Mouse (Mus musculus) heart, embryonic 16.5 days (tissue): ENCODE results near the gene Obp2b. TPM values are rescaled to one million over a fixed set of nuclear protein-coding genes. Genes with fewer than 3 reads are reported as not detected.
A peak's percentile ranks its signal among the peaks of the same experiment; 100 is the strongest.
"Not testable (repeated sequence)": the region's sequence is repeated elsewhere in the genome, so short reads cannot be mapped to it uniquely, and the experiment has no call there.

Experiments
- ATAC-seq: fragments of 200-750 bp; cut with Nextera tagmentation; replicated peaks from 2 replicates; pipeline ENCODE4 v1.8.0; 2017; ENCODE audit warnings: moderate number of reproducible peaks; ENCODE audit not compliant: insufficient read depth, low FRiP score; ENCODE audit errors: extremely low read depth
- H3K27ac ChIP-seq: fragments of 300-500 bp; sonication (generic); 2 replicates; pipeline ENCODE4 v1.5.1; 2014; ENCODE audit warnings: mild to moderate bottlenecking, low read length, control low read depth, moderate library complexity
- H3K27me3 ChIP-seq: fragments of 300-500 bp; sonication (generic); 2 replicates; pipeline ENCODE4 v1.6.1; 2014; ENCODE audit warnings: low read length, mixed read lengths; ENCODE audit not compliant: control insufficient read depth, insufficient read depth
- H3K36me3 ChIP-seq: fragments of 300-500 bp; sonication (generic); 2 replicates; pipeline ENCODE4 v1.6.1; 2014; ENCODE audit not compliant: control insufficient read depth, insufficient read depth
- H3K4me1 ChIP-seq: fragments of 300-500 bp; sonication (generic); 2 replicates; pipeline ENCODE4 v1.6.1; 2014; ENCODE audit warnings: low read length, mixed read lengths; ENCODE audit not compliant: control insufficient read depth, insufficient read depth
- H3K4me2 ChIP-seq: fragments of 300-500 bp; sonication (generic); 2 replicates; pipeline ENCODE4 v1.6.1; 2014; ENCODE audit warnings: low read depth, mild to moderate bottlenecking, control low read depth, low read length
- H3K4me3 ChIP-seq: fragments of 300-500 bp; sonication (generic); 2 replicates; pipeline ENCODE4 v1.5.1; 2014; ENCODE audit warnings: mild to moderate bottlenecking, control low read depth, low read length
- H3K9ac ChIP-seq: fragments of 300-500 bp; sonication (generic); 2 replicates; pipeline ENCODE4 v1.6.1; 2014; ENCODE audit warnings: low read length, control low read depth
- H3K9me3 ChIP-seq: fragments of 300-500 bp; sonication (generic); replicated peaks from 2 replicates; pipeline ENCODE4 v1.6.1; 2016; ENCODE audit warnings: low read length; ENCODE audit not compliant: control insufficient read depth
- WGBS: fragments of 180-500 bp; shearing (Covaris S2); extraction: QIAGEN DNeasy Blood & Tissue Kit; methylation state at CpG from one replicate; pipeline ENCODE4 v1.1.7; 2014; 5-methylcytosine and 5-hydroxymethylcytosine counted together
- polyA plus RNA-seq: library from polyadenylated mRNA; unstranded; fragments of >200 nt; fragmentation: Nextera tagmentation; extraction: Ambion mirVana; gene quantifications from 2 replicates; pipeline ENCODE4 v1.2.1, GENCODE M21; 2015

Gene Obp2b
- polyA plus RNA-seq = not detected in 2 replicates

DNA sequence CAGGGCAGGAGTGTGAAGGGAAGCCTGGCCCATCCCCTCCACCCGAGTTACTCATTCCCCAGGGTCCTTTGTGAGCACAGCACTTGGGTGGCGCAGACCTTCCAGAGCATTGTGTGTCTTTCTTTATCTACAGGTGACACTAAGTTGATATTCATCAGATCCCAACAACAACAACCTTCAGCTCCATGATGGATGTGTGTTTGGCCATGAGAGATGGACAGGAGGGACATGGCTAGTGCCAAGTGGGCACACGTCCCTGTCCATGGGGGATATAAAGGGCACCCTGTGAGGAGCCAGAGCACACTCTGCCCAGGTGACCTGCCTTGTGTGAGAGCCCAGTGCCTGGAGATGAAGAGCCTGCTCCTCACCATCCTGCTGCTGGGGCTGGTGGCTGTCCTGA lies at the start of gene Obp2b:
Gene Obp2b, plus strand, starts transcription at position 301 of the 400 bp plus-strand sequence.
- H3K36me3 ChIP-seq, H3K27me3 ChIP-seq: not testable (repeated sequence)

DNA sequence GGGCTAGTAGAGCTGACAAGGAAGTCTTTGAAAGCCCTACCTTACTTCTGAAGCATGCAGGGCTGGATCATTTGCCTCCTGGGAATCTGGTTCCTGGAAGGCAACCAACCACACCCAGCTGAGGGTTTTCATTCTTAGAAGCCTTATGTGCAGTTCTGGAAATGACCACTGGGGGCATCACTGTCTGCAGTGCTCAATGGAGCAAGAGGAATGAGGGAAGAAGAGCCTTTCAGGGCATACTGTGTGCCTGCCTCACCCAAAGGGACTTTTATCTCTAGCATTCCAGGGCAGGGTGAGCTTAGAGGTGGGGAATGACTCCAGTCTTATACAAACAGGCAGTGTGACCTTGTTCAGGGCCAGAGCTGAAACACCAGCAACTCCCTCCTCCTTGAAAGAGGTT lies 42.2 kb upstream of the Obp2b start:
- H3K4me3 ChIP-seq = no peak overlapping the region
- no peaks in the 10 kb centered on the region for H3K9me3 ChIP-seq
- H3K9ac ChIP-seq = no peak overlapping the region
- no peak for ATAC-seq
- no peaks in the 10 kb centered on the region for H3K4me1 ChIP-seq
- H3K36me3 ChIP-seq = no peaks in the 10 kb centered on the region
- H3K27me3 ChIP-seq = no peaks in the 10 kb centered on the region; the same call in none of the 2 replicates
- H3K4me2 ChIP-seq = no peak overlapping the region
- H3K27ac ChIP-seq = no peak overlapping the region

More for the DNA sequence above, at the start of gene Obp2b:
- H3K4me1 ChIP-seq, ATAC-seq, H3K9ac ChIP-seq, H3K4me2 ChIP-seq, H3K27ac ChIP-seq, H3K4me3 ChIP-seq, H3K9me3 ChIP-seq: not testable (repeated sequence)
- 71% methylated on average over 3 of the region's 3 CpGs for WGBS

DNA sequence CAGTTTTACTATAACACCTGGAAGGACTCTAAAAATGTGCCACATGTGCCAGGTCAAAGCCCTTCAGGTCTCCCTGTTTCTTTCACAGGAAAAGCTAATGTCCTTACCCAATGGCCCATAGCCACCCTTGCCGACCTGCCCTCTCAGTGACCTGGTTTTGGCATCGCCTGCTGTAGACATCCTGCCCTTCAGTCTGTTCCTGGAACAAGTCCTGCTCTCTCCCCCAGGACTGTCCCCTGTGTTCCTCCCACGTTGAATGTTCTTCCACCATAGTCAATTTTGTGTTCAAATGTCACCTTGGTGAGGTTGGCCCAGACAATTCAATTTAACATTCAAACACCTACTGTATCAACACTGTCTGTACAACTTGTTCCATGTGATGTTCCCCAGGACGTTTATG lies 39.9 kb upstream of the Obp2b start:
- H3K4me1 ChIP-seq = no peaks in the 10 kb centered on the region
- no peaks in the 10 kb centered on the region; the same call in 1 of the 2 replicates for H3K27me3 ChIP-seq
- 51% methylated on average over 4 of the region's 4 CpGs for WGBS
- no peak overlapping the region for H3K4me3 ChIP-seq
- no peak overlapping the region for H3K9ac ChIP-seq
- no peaks in the 10 kb centered on the region for H3K36me3 ChIP-seq
- H3K4me2 ChIP-seq = no peak overlapping the region
- no peak for ATAC-seq
- H3K9me3 ChIP-seq = no peaks in the 10 kb centered on the region
- H3K27ac ChIP-seq = no peak overlapping the region

DNA sequence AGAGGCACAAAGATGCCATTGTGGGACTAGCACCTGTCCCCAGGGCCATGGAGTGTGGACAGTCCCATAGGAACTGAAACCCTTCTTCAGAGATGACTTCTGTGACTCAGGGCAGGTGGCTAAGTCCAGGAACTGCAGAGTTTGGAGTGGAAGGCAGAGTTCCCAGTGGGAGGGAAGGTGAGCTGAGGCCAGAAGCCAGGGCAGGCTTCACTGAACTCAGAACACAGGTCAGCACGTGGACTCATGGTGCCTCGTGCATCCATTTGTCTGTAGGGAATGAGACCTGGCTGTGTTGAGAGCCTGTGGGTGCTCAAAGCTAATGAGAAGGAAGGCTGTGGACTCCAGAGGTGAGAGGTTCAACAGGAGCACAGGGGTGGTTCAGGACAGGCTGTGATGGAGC lies 38.1 kb upstream of the Obp2b start:
- no peaks in the 10 kb centered on the region for H3K4me1 ChIP-seq
- no peaks in the 10 kb centered on the region; the same call in 1 of the 2 replicates for H3K27me3 ChIP-seq
- no peaks in the 10 kb centered on the region for H3K36me3 ChIP-seq
- no peak overlapping the region for H3K4me3 ChIP-seq
- ATAC-seq = no peak
- no peak overlapping the region for H3K4me2 ChIP-seq
- 82% methylated on average over 2 of the region's 2 CpGs for WGBS
- H3K27ac ChIP-seq = no peak overlapping the region
- H3K9me3 ChIP-seq = no peaks in the 10 kb centered on the region
- H3K9ac ChIP-seq = no peak overlapping the region

DNA sequence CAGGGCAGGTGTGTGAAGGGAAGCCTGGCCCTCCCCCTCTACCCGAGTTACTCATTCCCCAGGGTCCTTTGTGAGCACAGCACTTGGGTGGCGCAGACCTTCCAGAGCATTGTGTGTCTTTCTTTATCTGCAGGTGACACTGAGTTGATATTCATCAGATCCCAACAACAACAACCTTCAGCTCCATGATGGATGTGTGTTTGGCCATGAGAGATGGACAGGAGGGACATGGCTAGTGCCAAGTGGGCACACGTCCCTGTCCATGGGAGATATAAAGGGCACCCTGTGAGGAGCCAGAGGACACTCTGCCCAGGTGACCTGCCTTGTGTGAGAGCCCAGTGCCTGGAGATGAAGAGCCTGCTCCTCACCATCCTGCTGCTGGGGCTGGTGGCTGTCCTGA lies 37.1 kb upstream of the Obp2b start, which contains the start of gene Obp2a:
Gene Obp2a, plus strand, starts transcription at position 301 of the 400 bp plus-strand sequence.
- H3K27ac ChIP-seq, H3K4me2 ChIP-seq, H3K36me3 ChIP-seq, H3K4me1 ChIP-seq, ATAC-seq, H3K4me3 ChIP-seq, H3K9ac ChIP-seq, H3K27me3 ChIP-seq, H3K9me3 ChIP-seq: not testable (repeated sequence)
- WGBS = 70% methylated on average over 3 of the region's 3 CpGs

DNA sequence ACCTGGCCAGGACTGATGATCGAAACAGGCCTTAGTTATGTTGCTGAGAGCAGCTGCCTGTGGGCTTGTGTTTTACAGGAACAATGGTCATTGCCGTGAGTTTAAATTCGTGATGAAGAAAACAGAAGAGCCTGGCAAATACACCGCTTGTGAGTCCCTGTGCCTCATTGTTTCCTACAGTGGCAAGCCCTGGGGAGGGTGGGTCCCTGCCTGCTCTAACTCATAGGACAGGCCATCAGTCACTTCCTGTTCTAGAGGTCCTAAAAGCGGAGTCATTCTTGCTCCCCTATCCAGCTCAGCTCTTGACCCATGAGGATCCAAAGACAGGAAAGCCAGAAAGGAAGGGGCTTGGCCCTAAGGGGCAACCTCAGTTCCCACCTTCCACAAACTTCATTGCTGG lies 35.8 kb upstream of the Obp2b start:
- H3K27me3 ChIP-seq = no peaks in the 10 kb centered on the region; the same call in 1 of the 2 replicates
- no peak overlapping the region for H3K4me3 ChIP-seq
- H3K4me1 ChIP-seq = no peaks in the 10 kb centered on the region
- H3K4me2 ChIP-seq = no peak overlapping the region
- no peak for ATAC-seq
- WGBS = 63% methylated on average over 5 of the region's 5 CpGs
- H3K27ac ChIP-seq = no peak overlapping the region
- no peaks in the 10 kb centered on the region for H3K36me3 ChIP-seq
- H3K9me3 ChIP-seq = no peaks in the 10 kb centered on the region
- no peak overlapping the region for H3K9ac ChIP-seq

DNA sequence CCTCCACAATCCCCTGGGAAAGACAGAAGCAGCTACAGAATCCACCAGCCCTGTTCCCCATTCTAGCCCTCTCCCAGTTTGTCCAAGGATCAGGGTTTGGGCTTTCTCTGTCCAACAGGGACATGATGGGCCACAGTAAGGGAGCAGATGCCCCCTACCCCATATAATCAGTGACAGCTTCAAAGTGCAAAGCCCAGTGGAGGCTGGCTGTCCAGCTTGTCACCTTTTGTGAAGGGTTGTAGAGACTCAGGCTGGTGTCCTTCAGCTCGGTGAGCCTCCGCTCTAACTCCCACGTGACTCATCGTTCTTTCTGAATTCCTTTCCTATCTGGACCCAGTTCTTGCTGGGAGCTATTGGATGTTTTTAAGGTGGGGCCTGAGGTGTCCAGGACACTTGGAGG lies 33.1 kb upstream of the Obp2b start:
- no peak overlapping the region for H3K27ac ChIP-seq
- H3K27me3 ChIP-seq = no peaks in the 10 kb centered on the region
- peaks cover 6% of the 10 kb centered on the region; the same call in 1 of the 2 replicates for H3K4me1 ChIP-seq
- no peak overlapping the region for H3K4me2 ChIP-seq
- 34% methylated on average over 4 of the region's 4 CpGs for WGBS
- no peaks in the 10 kb centered on the region for H3K36me3 ChIP-seq
- H3K4me3 ChIP-seq = no peak overlapping the region
- ATAC-seq = no peak
- H3K9ac ChIP-seq = no peak overlapping the region
- H3K9me3 ChIP-seq = no peaks in the 10 kb centered on the region

DNA sequence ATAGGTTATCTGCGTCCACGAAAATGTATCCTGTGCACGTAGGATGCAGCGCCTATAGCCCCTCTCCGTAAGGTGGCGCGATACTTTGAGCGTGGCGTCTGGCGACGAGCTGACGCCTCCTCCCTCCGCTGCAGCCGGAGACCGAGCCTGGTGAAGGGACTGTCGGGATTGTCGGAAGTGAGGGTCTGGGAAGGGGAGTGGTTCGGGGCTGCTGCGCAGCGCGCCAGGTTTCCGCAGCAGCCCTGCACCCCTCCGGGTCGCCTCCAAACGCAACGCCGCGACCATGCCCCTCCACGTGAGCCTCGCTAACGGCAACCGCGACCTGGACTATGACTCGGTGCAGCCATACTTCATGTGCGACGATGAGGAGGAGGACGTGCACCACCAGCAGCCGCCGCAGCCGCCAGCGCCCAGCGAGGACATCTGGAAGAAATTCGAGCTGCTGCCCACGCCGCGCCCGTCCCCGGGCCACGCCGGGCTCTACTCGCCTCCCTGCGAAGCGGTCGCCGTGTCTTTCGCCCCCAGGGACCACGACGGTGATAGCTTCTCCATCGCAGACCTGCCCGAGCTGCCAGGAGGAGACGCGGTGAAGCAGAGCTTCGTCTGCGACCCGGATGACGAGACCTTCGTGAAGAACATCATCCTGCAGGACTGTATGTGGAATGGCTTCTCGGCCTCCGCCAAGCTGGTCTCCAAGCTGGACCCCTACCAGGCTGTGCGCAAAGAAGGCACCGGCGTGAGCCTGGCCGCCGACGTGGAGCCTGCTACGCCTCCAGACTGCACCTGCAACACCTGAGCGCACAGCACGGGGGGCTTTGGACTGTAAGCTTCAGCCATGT lies 29.9 kb upstream of the Obp2b start, which contains the start of gene Bmyc:
Gene Bmyc, plus strand, starts transcription at position 97 of the 839 bp plus-strand sequence.
- Histone ChIP-seq H3K4me1 (peaks cover 6% of the 10 kb centered on the region; the same call in 1 of the 2 replicates), H3K9me3 (no peaks in the 10 kb centered on the region), H3K36me3 (no peaks in the 10 kb centered on the region), H3K27ac (peak within 1 kb of the TSS; percentile 64), H3K9ac (peak within 1 kb of the TSS; percentile 86), H3K27me3 (no peaks in the 10 kb centered on the region), H3K4me3 (peak within 1 kb of the TSS; percentile 87), H3K4me2 (peak within 1 kb of the TSS; percentile 99)
- WGBS = under 1% methylated on average over 78 of the region's 78 CpGs
- peak; percentile 92 for ATAC-seq

DNA sequence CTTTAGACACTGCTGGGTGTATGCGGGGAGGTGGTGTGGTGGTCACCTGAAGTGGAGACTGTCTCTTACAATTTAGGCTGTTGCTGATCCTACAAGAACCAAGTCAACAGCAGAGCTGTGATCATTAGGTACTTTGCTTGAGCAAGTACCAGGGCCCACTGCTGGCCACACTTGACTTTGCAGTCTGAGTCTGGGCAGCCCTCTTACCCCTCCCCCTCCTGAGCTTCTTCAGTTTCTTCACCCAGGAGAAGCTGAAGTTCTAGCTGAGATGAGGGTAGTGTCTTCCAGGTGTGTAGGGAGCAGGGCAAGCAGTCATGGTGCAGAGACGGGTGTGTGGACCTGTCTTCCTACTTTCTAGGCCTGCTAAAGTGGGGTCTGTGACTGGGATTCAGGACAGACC lies 28.7 kb upstream of the Obp2b start:
- Histone ChIP-seq H3K4me3 (no peak overlapping the region), H3K4me2 (no peak overlapping the region)
- ATAC-seq = no peak

More for the DNA sequence above, 28.7 kb upstream of the Obp2b start:
- no peaks in the 10 kb centered on the region for H3K9me3 ChIP-seq
- no peaks in the 10 kb centered on the region for H3K27me3 ChIP-seq
- peaks cover 6% of the 10 kb centered on the region; the same call in 1 of the 2 replicates for H3K4me1 ChIP-seq
- H3K9ac ChIP-seq = no peak overlapping the region
- WGBS = 56% methylated on average over 2 of the region's 2 CpGs
- H3K27ac ChIP-seq = no peak overlapping the region
- no peaks in the 10 kb centered on the region for H3K36me3 ChIP-seq
